Mouse (Mus musculus): ENCODE measurements at regions not wholly inside any gene's neighbourhood (a gene's known extent, or its start where the extent isn't known, plus 50 kb on each side); places are given as distances from the start of the nearest gene placed in this dataset.

DNA sequence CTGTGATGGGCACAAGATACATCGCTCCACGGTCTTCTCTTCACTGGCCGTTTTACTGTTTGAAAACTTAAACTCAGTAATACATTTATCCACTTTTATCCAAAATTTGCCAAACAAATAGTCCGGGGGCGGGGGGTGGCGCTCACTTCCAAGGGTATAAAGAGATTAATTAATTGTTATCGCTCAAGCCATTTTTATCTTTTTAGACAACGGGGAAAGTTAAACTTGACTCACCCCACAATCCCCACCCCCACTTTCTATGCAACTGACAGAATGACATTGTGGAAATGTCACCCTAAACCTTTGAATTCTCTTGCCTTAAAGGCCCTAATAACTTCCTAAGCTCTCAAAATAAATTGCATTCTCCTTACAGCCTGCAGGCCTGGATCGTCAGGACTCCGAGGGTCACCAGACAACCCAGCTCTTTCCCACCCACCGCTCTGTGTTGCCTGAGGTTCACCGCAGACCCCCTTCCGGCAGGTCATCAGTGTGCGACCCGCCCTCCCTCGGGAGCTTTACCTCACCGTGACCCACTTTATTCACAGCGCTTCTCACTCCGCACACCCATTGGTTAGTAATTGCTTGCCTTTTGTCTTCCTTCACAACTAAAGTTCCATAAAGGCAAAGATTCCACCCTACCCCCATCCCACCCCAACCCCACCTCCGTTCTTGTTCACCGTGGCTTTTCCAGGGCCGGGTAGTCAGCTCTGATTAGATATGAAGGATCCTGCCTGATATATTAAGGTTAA is 93.0 kb upstream of the Hmcn1 start:
- TF ChIP-seq CTCF (IDR thresholded peaks at IDR 0.05; ENCODE audit: extremely low read depth, insufficient read depth, low read length) (no peak), POLR2A (IDR thresholded peaks at IDR 0.05; ENCODE audit: extremely low read depth, insufficient read depth, low read length) (no peak)

Measured in cortical plate, adult 2 months (tissue).